Mouse (Mus musculus): ENCODE measurements around the gene Hivep3. TPM values are rescaled to one million over a fixed set of nuclear protein-coding genes. Genes with fewer than 3 reads are reported as not detected.

The Hivep3 gene
- total and polyA plus RNA-seq, 3 experiments: 14.4 to 32.3 (median 21.2) TPM

GRCm38 (mm10) chr4:120052481-120052880 lies 318.9 kb downstream of the Hivep3 start:
- H3K9ac ChIP-seq (ENCODE audit: insufficient read depth, low read depth): no peak overlapping the region
- no peaks in the 10 kb centered on the region for H3K9me3 ChIP-seq (replicated peaks; ENCODE audit: low read length)
- in situ Hi-C loops (cut with MboI; ENCODE audit: low pct_ligation_motif_present, low pct_unique_long_range_greater_than_20kb, low sequenced_read_pairs): loop anchor here (5.0 kb wide), 1 partner anchor 85 kb away; no protein-coding TSS in a partner anchor
- peaks cover 30% of the 10 kb centered on the region for H3K79me2 ChIP-seq (replicated peaks; ENCODE audit: control insufficient read depth, extremely low read depth, insufficient read depth, poor library complexity, severe bottlenecking)
- no peak overlapping the region for H3K4me2 ChIP-seq (ENCODE audit: insufficient read depth, low read depth, poor library complexity, severe bottlenecking)
- peak overlapping the region; percentile 96 for H3K27ac ChIP-seq (ENCODE audit: insufficient read depth, low read depth)
- dilution Hi-C loops (cut with MboI; ENCODE audit: extremely low pct_ligation_motif_present, extremely low pct_unique_long_range_greater_than_20kb, low sequenced_read_pairs): no loop called here
- DNase-seq (ENCODE audit: extremely low read depth): no peak
- H3K4me1 ChIP-seq (ENCODE audit: control insufficient read depth in 1 of 2, insufficient read depth in 2 of 2): peaks cover 67 to 95% of the 10 kb centered on the region in 2 experiments
- H3K36me3 ChIP-seq (replicated peaks in 1 of 2; ENCODE audit: control insufficient read depth in 1 of 2, insufficient read depth in 1 of 2, low read length in 1 of 2): peaks cover 0 to 53% of the 10 kb centered on the region in 2 experiments
- no peak for TF ChIP-seq JUN (IDR thresholded peaks at IDR 0.05; ENCODE audit: insufficient read depth, low read depth, low read length)
- no peak for TF ChIP-seq HCFC1 (IDR thresholded peaks at IDR 0.05; ENCODE audit: low read depth, low read length)
- TF ChIP-seq POLR2AphosphoS2 (IDR thresholded peaks at IDR 0.05; ENCODE audit: low read depth, low read length): peak; percentile 72
- peak; percentile 71; the same call in 1 of the 2 replicates for TF ChIP-seq ZMIZ1 (IDR thresholded peaks at IDR 0.05; ENCODE audit: low read depth, low read length)
- H3K27me3 ChIP-seq (replicated peaks): no peaks in the 10 kb centered on the region
- H3K4me3 ChIP-seq (replicated peaks in 1 of 3; ENCODE audit: low read depth in 2 of 3, low read length in 2 of 3, poor library complexity in 1 of 3): no peak overlapping the region

GRCm38 (mm10) chr4:120053026-120054005 lies 319.7 kb downstream of the Hivep3 start:
- Histone ChIP-seq H3K4me2 (ENCODE audit: insufficient read depth, low read depth, poor library complexity, severe bottlenecking) (peak overlapping the region; percentile 68), H3K36me3 (replicated peaks in 1 of 2; ENCODE audit: control insufficient read depth in 1 of 2, insufficient read depth in 1 of 2, low read length in 1 of 2) (peaks cover 0 to 48% of the 10 kb centered on the region in 2 experiments), H3K9me3 (replicated peaks; ENCODE audit: low read length) (no peaks in the 10 kb centered on the region), H3K9ac (ENCODE audit: insufficient read depth, low read depth) (peak overlapping the region; percentile 32; the same call in 1 of the 2 replicates), H3K27me3 (replicated peaks) (no peaks in the 10 kb centered on the region), H3K27ac (ENCODE audit: insufficient read depth, low read depth) (peak overlapping the region; percentile 96), H3K4me1 (ENCODE audit: control insufficient read depth in 1 of 2, insufficient read depth in 2 of 2) (peaks cover 62 to 90% of the 10 kb centered on the region in 2 experiments), H3K4me3 (replicated peaks in 1 of 3; ENCODE audit: low read depth in 2 of 3, low read length in 2 of 3, poor library complexity in 1 of 3) (peak overlapping the region in 1 of 3 experiments; percentile 3), H3K79me2 (replicated peaks; ENCODE audit: control insufficient read depth, extremely low read depth, insufficient read depth, poor library complexity, severe bottlenecking) (peaks cover 33% of the 10 kb centered on the region)
- dilution Hi-C loops (cut with MboI; ENCODE audit: extremely low pct_ligation_motif_present, extremely low pct_unique_long_range_greater_than_20kb, low sequenced_read_pairs): no loop called here
- peak; percentile 90 for DNase-seq (ENCODE audit: extremely low read depth)
- in situ Hi-C loops (cut with MboI; ENCODE audit: low pct_ligation_motif_present, low pct_unique_long_range_greater_than_20kb, low sequenced_read_pairs): loop anchor here (5.0 kb wide), 1 partner anchor 86 kb away; no protein-coding TSS in a partner anchor
- peak; percentile 52 for TF ChIP-seq MXI1 (IDR thresholded peaks at IDR 0.05; ENCODE audit: low read depth, low read length)
- TF ChIP-seq NELFE (IDR thresholded peaks at IDR 0.05; ENCODE audit: low read depth, low read length): 0 out of 2 replicates have a peak, but pooled peaks have one; percentile 22
- TF ChIP-seq ZKSCAN1 (IDR thresholded peaks at IDR 0.05; ENCODE audit: borderline replicate concordance, low read depth, low read length): no peak
- TF ChIP-seq SMC3 (IDR thresholded peaks at IDR 0.05; ENCODE audit: low read depth, low read length): peak; percentile 11
- no peak for TF ChIP-seq ZC3H11A (IDR thresholded peaks at IDR 0.05; ENCODE audit: low read depth, low read length)
- no peak for TF ChIP-seq RAD21 (IDR thresholded peaks at IDR 0.05; ENCODE audit: low read depth, low read length)
- TF ChIP-seq NRF1 (IDR thresholded peaks at IDR 0.05; ENCODE audit: low read depth, low read length): no peak
- TF ChIP-seq KAT2A (IDR thresholded peaks at IDR 0.05; ENCODE audit: insufficient replicate concordance, low read length): 0 out of 2 replicates have a peak, but pooled peaks have one; percentile 42
- TF ChIP-seq TCF12 (IDR thresholded peaks at IDR 0.05; ENCODE audit: low read depth, low read length): peak; percentile 79
- TF ChIP-seq IRF4 (IDR thresholded peaks at IDR 0.05; ENCODE audit: low read depth, low read length): peak; percentile 92
- no peak for TF ChIP-seq GABPA (IDR thresholded peaks at IDR 0.05; ENCODE audit: insufficient replicate concordance, low read depth, low read length)
- no peak for TF ChIP-seq CHD1 (IDR thresholded peaks at IDR 0.05; ENCODE audit: low read depth, low read length)
- peak; percentile 63 for TF ChIP-seq RCOR1 (conservative IDR thresholded peaks at IDR 0.05; ENCODE audit: low read depth, low read length)
- peak; percentile 96 for TF ChIP-seq MEF2A (IDR thresholded peaks at IDR 0.05; ENCODE audit: borderline replicate concordance, low read depth, low read length)
- TF ChIP-seq JUN (IDR thresholded peaks at IDR 0.05; ENCODE audit: insufficient read depth, low read depth, low read length): peak; percentile 96
- no peak for TF ChIP-seq PAX5 (IDR thresholded peaks at IDR 0.05; ENCODE audit: low read length)
- TF ChIP-seq MAFK (IDR thresholded peaks at IDR 0.05; ENCODE audit: insufficient replicate concordance, low read length): peak; percentile 66
- TF ChIP-seq JUND (conservative IDR thresholded peaks at IDR 0.05; ENCODE audit: low read depth, low read length): peak; percentile 84
- TF ChIP-seq ETS1 (conservative IDR thresholded peaks at IDR 0.05; ENCODE audit: low read depth, low read length): peak; percentile 93
- no peak for TF ChIP-seq USF2 (conservative IDR thresholded peaks at IDR 0.05; ENCODE audit: low read depth, low read length)
- TF ChIP-seq MAX (IDR thresholded peaks at IDR 0.05; ENCODE audit: low read length): peak; percentile 45
- 0 out of 2 replicates have a peak, but pooled peaks have one; percentile 67 for TF ChIP-seq MAZ (IDR thresholded peaks at IDR 0.05; ENCODE audit: low read depth, low read length)
- TF ChIP-seq USF1 (IDR thresholded peaks at IDR 0.05; ENCODE audit: low read depth, low read length): no peak
- TF ChIP-seq CHD2 (IDR thresholded peaks at IDR 0.05; ENCODE audit: low read length): peak; percentile 66
- TF ChIP-seq POLR2A (IDR thresholded peaks at IDR 0.05; ENCODE audit: low read depth, low read length): peak; percentile 32; the same call in 1 of the 2 replicates
- 0 out of 2 replicates have a peak, but pooled peaks have one; percentile 53 for TF ChIP-seq TBP (conservative IDR thresholded peaks at IDR 0.05; ENCODE audit: low read depth, low read length)
